Mouse (Mus musculus): ENCODE results near the gene Cdk12. TPM values are rescaled to one million over a fixed set of nuclear protein-coding genes. Genes with fewer than 3 reads are reported as not detected.
"Not testable (repeated sequence)": the region's sequence is repeated elsewhere in the genome, so short reads cannot be mapped to it uniquely, and the experiment has no call there.

Cdk12 gene
- polyA plus RNA-seq, 1 experiment from 2014 or later: 12.2 TPM

DNA sequence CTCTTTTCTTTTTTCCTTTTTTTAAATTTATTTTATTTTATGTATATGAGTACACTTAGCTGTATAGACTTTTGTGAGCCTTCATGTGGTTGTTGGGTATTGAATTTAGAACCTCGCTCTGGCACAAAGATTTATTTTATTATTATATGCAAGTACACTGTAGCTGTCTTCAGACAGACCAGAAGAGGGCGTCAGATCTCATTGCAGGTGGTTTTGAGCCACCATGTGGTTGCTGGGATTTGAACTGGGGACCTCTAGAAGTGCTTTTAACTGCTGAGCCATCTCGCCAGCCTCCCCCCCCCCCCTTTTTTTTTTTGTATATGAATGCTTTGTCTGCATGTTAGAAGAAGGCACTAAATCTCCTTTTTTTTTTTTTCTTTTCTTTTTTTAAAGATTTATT, 35.6 kb downstream of the Cdk12 start:
- 68% methylated on average over 3 of the region's 3 CpGs for WGBS
- DNase-seq (ENCODE audit: low spot score): no peak
- Histone ChIP-seq H3K4me3 (ENCODE audit: low read depth, low read length) (no peak overlapping the region), H3K9ac (replicated peaks; ENCODE audit: low read length) (no peak overlapping the region), H3K36me3 (replicated peaks; ENCODE audit: control insufficient read depth, insufficient read depth, low read depth, low read length) (peaks cover 6% of the 10 kb centered on the region), H3K9me3 (replicated peaks; ENCODE audit: control insufficient read depth, low read length) (no peaks in the 10 kb centered on the region), H3K27ac (replicated peaks; ENCODE audit: low read depth, low read length) (no peak overlapping the region), H3K4me1 (ENCODE audit: control insufficient read depth, insufficient read depth, low read length) (no peaks in the 10 kb centered on the region), H3K27me3 (ENCODE audit: control insufficient read depth, insufficient read depth, low read length) (no peaks in the 10 kb centered on the region), H3K4me2 (ENCODE audit: low read depth, low read length) (no peak overlapping the region)
- ATAC-seq (replicated peaks; ENCODE audit: insufficient number of reproducible peaks, low FRiP score, low TSS enrichment, low read depth): no peak

DNA sequence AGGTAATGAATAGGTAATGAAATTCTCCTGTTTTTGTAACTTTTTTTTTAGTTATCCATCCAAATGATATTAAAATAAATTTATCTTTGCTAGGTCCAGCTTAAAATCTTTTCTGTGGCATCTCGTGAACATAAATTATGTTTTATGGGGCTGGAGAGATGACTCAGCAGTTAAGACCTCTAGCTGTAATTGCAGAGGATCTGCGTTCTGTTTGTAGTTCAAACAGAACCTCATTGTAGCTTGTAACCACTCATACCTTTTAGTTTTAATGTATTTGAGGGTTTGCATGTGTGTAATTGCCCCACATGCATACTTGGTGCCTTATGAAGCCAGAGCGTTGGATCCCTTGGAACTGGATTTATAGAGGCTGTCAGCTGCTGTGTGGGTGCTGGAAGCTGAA, 36.1 kb downstream of the Cdk12 start:
- no peaks in the 10 kb centered on the region for H3K4me1 ChIP-seq (ENCODE audit: control insufficient read depth, insufficient read depth, low read length)
- no peak overlapping the region for H3K4me3 ChIP-seq (ENCODE audit: low read depth, low read length)
- 94% methylated on average over 3 of the region's 3 CpGs for WGBS
- no peaks in the 10 kb centered on the region for H3K9me3 ChIP-seq (replicated peaks; ENCODE audit: control insufficient read depth, low read length)
- no peak overlapping the region for H3K27ac ChIP-seq (replicated peaks; ENCODE audit: low read depth, low read length)
- no peak for DNase-seq (ENCODE audit: low spot score)
- H3K36me3 ChIP-seq (replicated peaks; ENCODE audit: control insufficient read depth, insufficient read depth, low read depth, low read length): peaks cover 6% of the 10 kb centered on the region
- ATAC-seq (replicated peaks; ENCODE audit: insufficient number of reproducible peaks, low FRiP score, low TSS enrichment, low read depth): no peak
- no peaks in the 10 kb centered on the region for H3K27me3 ChIP-seq (ENCODE audit: control insufficient read depth, insufficient read depth, low read length)
- H3K9ac ChIP-seq (replicated peaks; ENCODE audit: low read length): no peak overlapping the region
- no peak overlapping the region for H3K4me2 ChIP-seq (ENCODE audit: low read depth, low read length)

DNA sequence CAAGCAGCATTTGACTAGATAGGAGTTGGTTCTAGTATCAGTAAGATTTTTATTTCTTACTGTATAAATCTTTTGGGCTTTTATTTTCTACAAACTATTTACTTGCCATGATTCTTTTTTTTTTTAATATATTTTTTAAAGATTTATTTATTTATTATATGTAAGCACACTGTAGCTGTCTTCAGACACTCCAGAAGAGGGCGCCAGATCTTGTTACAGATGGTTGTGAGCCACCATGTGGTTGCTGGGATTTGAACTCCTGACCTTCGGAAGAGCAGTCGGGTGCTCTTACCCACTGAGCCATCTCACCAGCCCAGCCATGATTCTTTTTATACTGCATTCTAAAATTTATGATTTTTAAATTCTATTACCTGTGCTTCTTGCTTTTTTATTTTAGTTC, 40.1 kb downstream of the Cdk12 start:
- H3K9ac ChIP-seq (replicated peaks; ENCODE audit: low read length); H3K4me3 ChIP-seq (ENCODE audit: low read depth, low read length); ATAC-seq (replicated peaks; ENCODE audit: insufficient number of reproducible peaks, low FRiP score, low TSS enrichment, low read depth); H3K36me3 ChIP-seq (replicated peaks; ENCODE audit: control insufficient read depth, insufficient read depth, low read depth, low read length); H3K4me2 ChIP-seq (ENCODE audit: low read depth, low read length); H3K27me3 ChIP-seq (ENCODE audit: control insufficient read depth, insufficient read depth, low read length); H3K9me3 ChIP-seq (replicated peaks; ENCODE audit: control insufficient read depth, low read length); DNase-seq (ENCODE audit: low spot score); H3K4me1 ChIP-seq (ENCODE audit: control insufficient read depth, insufficient read depth, low read length); H3K27ac ChIP-seq (replicated peaks; ENCODE audit: low read depth, low read length): not testable (repeated sequence)
- WGBS: 72% methylated on average over 3 of the region's 3 CpGs

DNA sequence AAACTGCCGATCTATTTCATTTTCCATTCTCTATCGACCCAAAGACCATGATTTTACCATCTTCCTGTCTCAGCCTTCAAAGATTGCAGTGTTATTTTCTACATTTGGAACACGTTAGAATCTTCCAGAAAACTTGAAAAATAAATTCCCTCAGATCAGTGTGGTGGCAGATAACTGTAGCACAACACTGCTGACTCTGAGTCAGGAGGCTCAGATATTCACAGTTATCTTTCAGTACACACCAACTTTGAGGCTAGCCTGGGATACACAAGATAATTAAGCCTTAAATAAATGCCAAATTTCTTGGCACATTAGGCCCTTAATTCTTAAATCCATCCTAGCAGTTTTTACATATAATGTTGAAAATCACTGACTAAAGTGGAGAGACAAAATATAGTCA, 41.6 kb downstream of the Cdk12 start:
- H3K4me3 ChIP-seq (ENCODE audit: low read depth, low read length): no peak overlapping the region
- no peaks in the 10 kb centered on the region for H3K9me3 ChIP-seq (replicated peaks; ENCODE audit: control insufficient read depth, low read length)
- ATAC-seq (replicated peaks; ENCODE audit: insufficient number of reproducible peaks, low FRiP score, low TSS enrichment, low read depth): no peak
- no peaks in the 10 kb centered on the region for H3K27me3 ChIP-seq (ENCODE audit: control insufficient read depth, insufficient read depth, low read length)
- no peak for DNase-seq (ENCODE audit: low spot score)
- H3K4me2 ChIP-seq (ENCODE audit: low read depth, low read length): no peak overlapping the region
- H3K27ac ChIP-seq (replicated peaks; ENCODE audit: low read depth, low read length): no peak overlapping the region
- no peaks in the 10 kb centered on the region for H3K4me1 ChIP-seq (ENCODE audit: control insufficient read depth, insufficient read depth, low read length)
- H3K36me3 ChIP-seq (replicated peaks; ENCODE audit: control insufficient read depth, insufficient read depth, low read depth, low read length): peaks cover 8% of the 10 kb centered on the region; the same call in 1 of the 2 replicates
- no peak overlapping the region for H3K9ac ChIP-seq (replicated peaks; ENCODE audit: low read length)
- WGBS: 92% methylated on average over 3 of the region's 3 CpGs

DNA sequence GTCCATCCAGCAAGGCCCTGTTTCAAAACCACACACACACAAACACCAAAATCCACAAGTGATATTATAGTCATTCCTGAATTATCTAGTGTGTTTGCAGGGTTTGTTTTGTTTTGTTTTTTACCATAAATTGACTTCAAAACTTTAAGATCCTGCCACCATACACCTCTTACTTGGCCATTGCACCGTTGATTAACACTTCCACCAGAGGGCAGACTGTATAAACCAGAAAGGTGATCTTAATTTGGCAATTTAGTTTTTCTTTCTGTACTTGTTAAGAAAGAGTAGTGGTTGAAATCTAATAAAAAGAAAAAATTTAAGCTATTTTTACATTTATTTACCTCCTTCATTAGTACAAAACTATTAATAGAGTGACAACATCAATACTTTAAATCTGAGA, 44.5 kb downstream of the Cdk12 start:
- Histone ChIP-seq H3K4me3 (ENCODE audit: low read depth, low read length) (no peak overlapping the region), H3K27ac (replicated peaks; ENCODE audit: low read depth, low read length) (no peak overlapping the region), H3K9me3 (replicated peaks; ENCODE audit: control insufficient read depth, low read length) (no peaks in the 10 kb centered on the region), H3K9ac (replicated peaks; ENCODE audit: low read length) (no peak overlapping the region), H3K36me3 (replicated peaks; ENCODE audit: control insufficient read depth, insufficient read depth, low read depth, low read length) (peaks cover 7% of the 10 kb centered on the region; the same call in 1 of the 2 replicates), H3K4me2 (ENCODE audit: low read depth, low read length) (no peak overlapping the region), H3K27me3 (ENCODE audit: control insufficient read depth, insufficient read depth, low read length) (no peaks in the 10 kb centered on the region), H3K4me1 (ENCODE audit: control insufficient read depth, insufficient read depth, low read length) (no peaks in the 10 kb centered on the region)
- WGBS: 86% methylated on average over 1 of the region's 1 CpGs
- DNase-seq (ENCODE audit: low spot score) (no peak), ATAC-seq (replicated peaks; ENCODE audit: insufficient number of reproducible peaks, low FRiP score, low TSS enrichment, low read depth) (no peak)

DNA sequence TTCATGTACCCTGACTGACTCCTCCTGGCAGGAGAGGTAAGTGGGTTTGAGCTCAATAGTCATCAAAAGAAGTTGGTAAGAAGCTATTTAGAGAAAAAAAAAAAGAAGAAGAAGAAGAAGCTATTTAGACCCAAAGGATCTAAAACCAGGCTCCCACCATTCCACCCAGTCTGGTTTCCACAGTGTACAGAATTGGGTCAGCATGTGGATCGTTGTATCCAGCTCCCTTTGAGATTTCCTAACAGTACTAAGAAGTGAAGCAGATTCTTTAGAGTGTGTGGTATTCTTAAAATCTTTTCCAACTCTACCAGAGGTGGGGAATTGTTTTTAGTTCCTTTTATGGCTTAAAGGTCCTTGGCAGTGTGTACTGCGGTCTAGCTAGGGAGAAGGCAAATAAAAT, 50.9 kb downstream of the Cdk12 start:
- WGBS: 92% methylated on average over 2 of the region's 2 CpGs
- H3K9me3 ChIP-seq (replicated peaks; ENCODE audit: control insufficient read depth, low read length): no peaks in the 10 kb centered on the region

DNA sequence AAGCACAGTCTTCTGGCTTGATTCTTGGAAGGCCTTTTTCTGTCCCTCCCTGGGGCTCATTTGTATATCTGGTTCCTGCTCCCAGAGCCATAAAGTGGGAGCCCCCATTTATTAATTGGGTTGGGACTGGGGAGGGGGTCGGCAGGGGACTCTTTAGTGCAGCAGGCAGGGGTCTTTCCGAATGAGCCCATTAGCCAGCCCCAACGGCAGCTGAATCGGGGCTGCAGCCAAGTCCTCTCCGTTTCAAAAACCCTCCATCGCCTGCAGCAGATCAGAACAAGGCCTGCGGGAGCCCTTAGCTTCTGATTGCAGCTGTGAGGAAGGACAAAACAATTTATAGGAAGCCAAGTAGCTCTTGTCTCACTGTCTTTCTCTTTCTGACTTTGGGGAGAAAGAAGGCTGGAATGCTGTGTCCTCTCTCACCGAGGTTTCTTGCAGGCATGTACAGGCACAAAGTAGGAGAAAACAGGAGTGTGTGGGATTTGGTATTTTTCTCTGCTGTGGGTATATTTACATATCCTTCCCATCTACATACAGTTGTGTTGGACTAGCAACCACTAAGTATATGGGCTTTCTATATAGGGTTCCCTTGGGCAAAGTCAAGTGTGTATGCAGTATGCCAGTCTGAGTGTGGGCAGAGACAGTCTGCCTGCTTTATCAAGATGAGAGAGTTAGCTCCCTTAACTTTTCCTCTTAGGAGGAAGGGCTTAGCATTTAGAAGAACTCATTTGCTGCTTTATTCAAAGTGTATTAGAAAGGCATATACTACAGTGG, 58.0 kb downstream of the Cdk12 start:
- ATAC-seq (replicated peaks; ENCODE audit: insufficient number of reproducible peaks, low FRiP score, low TSS enrichment, low read depth): no peak
- DNase-seq (ENCODE audit: low spot score): no peak
- Histone ChIP-seq H3K4me1 (ENCODE audit: control insufficient read depth, insufficient read depth, low read length) (no peaks in the 10 kb centered on the region), H3K9ac (replicated peaks; ENCODE audit: low read length) (no peak overlapping the region), H3K27ac (replicated peaks; ENCODE audit: low read depth, low read length) (no peak overlapping the region), H3K4me3 (ENCODE audit: low read depth, low read length) (no peak overlapping the region), H3K4me2 (ENCODE audit: low read depth, low read length) (no peak overlapping the region), H3K36me3 (replicated peaks; ENCODE audit: control insufficient read depth, insufficient read depth, low read depth, low read length) (no peaks in the 10 kb centered on the region; the same call in none of the 2 replicates), H3K27me3 (ENCODE audit: control insufficient read depth, insufficient read depth, low read length) (no peaks in the 10 kb centered on the region), H3K9me3 (replicated peaks; ENCODE audit: control insufficient read depth, low read length) (no peaks in the 10 kb centered on the region)
- WGBS: 71% methylated on average over 8 of the region's 8 CpGs

More for the DNA sequence above, 50.9 kb downstream of the Cdk12 start:
- DNase-seq (ENCODE audit: low spot score): no peak
- Histone ChIP-seq H3K27me3 (ENCODE audit: control insufficient read depth, insufficient read depth, low read length) (no peaks in the 10 kb centered on the region), H3K27ac (replicated peaks; ENCODE audit: low read depth, low read length) (no peak overlapping the region), H3K4me3 (ENCODE audit: low read depth, low read length) (no peak overlapping the region), H3K9ac (replicated peaks; ENCODE audit: low read length) (no peak overlapping the region), H3K4me1 (ENCODE audit: control insufficient read depth, insufficient read depth, low read length) (no peaks in the 10 kb centered on the region), H3K4me2 (ENCODE audit: low read depth, low read length) (no peak overlapping the region), H3K36me3 (replicated peaks; ENCODE audit: control insufficient read depth, insufficient read depth, low read depth, low read length) (no peaks in the 10 kb centered on the region; the same call in 1 of the 2 replicates)
- no peak for ATAC-seq (replicated peaks; ENCODE audit: insufficient number of reproducible peaks, low FRiP score, low TSS enrichment, low read depth)

DNA sequence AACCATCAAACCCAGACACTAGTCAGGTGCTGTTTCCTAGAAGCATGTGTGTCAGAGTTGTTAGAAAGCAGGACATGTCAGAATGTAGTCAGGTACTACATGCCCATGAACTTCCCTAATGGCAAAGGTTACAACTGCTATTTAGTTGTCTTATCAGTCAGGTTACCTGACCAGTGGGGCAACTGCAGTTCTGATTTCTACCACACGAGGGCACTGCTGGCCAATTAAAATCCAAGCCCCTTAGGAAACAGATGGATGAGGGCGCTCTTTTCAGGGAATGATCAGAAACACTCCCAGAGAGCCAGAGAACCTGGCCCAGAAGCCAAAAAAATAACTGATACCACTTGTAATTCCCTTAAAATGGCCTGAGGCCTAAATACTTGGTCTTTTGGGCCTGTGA, 62.2 kb downstream of the Cdk12 start:
- Histone ChIP-seq H3K4me3 (ENCODE audit: low read depth, low read length) (no peak overlapping the region), H3K36me3 (replicated peaks; ENCODE audit: control insufficient read depth, insufficient read depth, low read depth, low read length) (peaks cover 2% of the 10 kb centered on the region), H3K9me3 (replicated peaks; ENCODE audit: control insufficient read depth, low read length) (no peaks in the 10 kb centered on the region), H3K27ac (replicated peaks; ENCODE audit: low read depth, low read length) (no peak overlapping the region), H3K27me3 (ENCODE audit: control insufficient read depth, insufficient read depth, low read length) (no peaks in the 10 kb centered on the region), H3K4me1 (ENCODE audit: control insufficient read depth, insufficient read depth, low read length) (no peaks in the 10 kb centered on the region), H3K4me2 (ENCODE audit: low read depth, low read length) (no peak overlapping the region), H3K9ac (replicated peaks; ENCODE audit: low read length) (no peak overlapping the region)
- DNase-seq (ENCODE audit: low spot score) (peak; percentile 89), ATAC-seq (replicated peaks; ENCODE audit: insufficient number of reproducible peaks, low FRiP score, low TSS enrichment, low read depth) (no peak; the same call in 1 of the 2 replicates)
- WGBS: 4% methylated on average over 2 of the region's 2 CpGs

Measured in embryonic facial prominence, embryonic 11.5 days (tissue).